Mouse (Mus musculus) right cerebral cortex, postnatal 4 days (tissue): ENCODE results near the gene Izumo2.

ENCODE experiments used
- DNase-seq: peaks from one replicate; pipeline ENCODE4 v3.0.0-alpha.2; 2022

Izumo2 gene

GRCm38 (mm10) chr7:44708574-44708973 lies at the start of gene Izumo2:
TSS of gene Izumo2 (plus strand) at chr7:44708742.
- no peak for DNase-seq

GRCm38 (mm10) chr7:44661219-44661618 lies 47.3 kb upstream of the Izumo2 start:
- DNase-seq = no peak

- DNase-seq = no peak
These were observed 46.4 kb upstream of the Izumo2 start for GRCm38 (mm10) chr7:44662168-44662567.

GRCm38 (mm10) chr7:44662569-44662968 lies 46.0 kb upstream of the Izumo2 start:
- DNase-seq = no peak

GRCm38 (mm10) chr7:44663546-44663945 lies 45.0 kb upstream of the Izumo2 start:
- no peak for DNase-seq

GRCm38 (mm10) chr7:44664731-44665130 lies 43.8 kb upstream of the Izumo2 start:
- DNase-seq = no peak

GRCm38 (mm10) chr7:44666462-44666861 lies 42.1 kb upstream of the Izumo2 start:
- DNase-seq = no peak

- DNase-seq = no peak
These were observed 40.4 kb upstream of the Izumo2 start for GRCm38 (mm10) chr7:44667996-44668738.

- DNase-seq = no peak
These were observed 39.4 kb upstream of the Izumo2 start for GRCm38 (mm10) chr7:44669103-44669502.

- peak; percentile 83 for DNase-seq
These were observed 37.7 kb upstream of the Izumo2 start, which contains the start of gene Myh14 for GRCm38 (mm10) chr7:44670803-44671202. TSS of gene Myh14 (minus strand) at chr7:44670843.

GRCm38 (mm10) chr7:44672193-44672592 lies 36.3 kb upstream of the Izumo2 start:
- no peak for DNase-seq

GRCm38 (mm10) chr7:44674511-44674910 lies 34.0 kb upstream of the Izumo2 start:
- DNase-seq = no peak

GRCm38 (mm10) chr7:44675171-44675570 lies 33.4 kb upstream of the Izumo2 start:
- DNase-seq = no peak

- no peak for DNase-seq
These were observed 32.4 kb upstream of the Izumo2 start for GRCm38 (mm10) chr7:44676126-44676525.

- no peak for DNase-seq
These were observed 31.9 kb upstream of the Izumo2 start for GRCm38 (mm10) chr7:44676611-44677010.

- no peak for DNase-seq
These were observed 24.9 kb upstream of the Izumo2 start for GRCm38 (mm10) chr7:44683656-44684055.

- no peak for DNase-seq
These were observed 22.8 kb upstream of the Izumo2 start for GRCm38 (mm10) chr7:44685531-44686402.

- no peak for DNase-seq
These were observed 19.7 kb upstream of the Izumo2 start for GRCm38 (mm10) chr7:44688890-44689289.

GRCm38 (mm10) chr7:44689331-44689730 lies 19.2 kb upstream of the Izumo2 start:
- no peak for DNase-seq

- no peak for DNase-seq
These were observed 14.9 kb upstream of the Izumo2 start for GRCm38 (mm10) chr7:44693427-44694175.

GRCm38 (mm10) chr7:44695223-44695622 lies 13.3 kb upstream of the Izumo2 start:
- DNase-seq = no peak

GRCm38 (mm10) chr7:44697191-44697710 lies 11.3 kb upstream of the Izumo2 start:
- DNase-seq = no peak

GRCm38 (mm10) chr7:44697980-44698379 lies 10.6 kb upstream of the Izumo2 start:
- DNase-seq = no peak
